Comparison of ENCODE assay signal across 25 mouse cellular contexts in genomic region chr7:142323396-142324117, GRCm38 (mm10). TPM values are rescaled to one million over a fixed set of nuclear protein-coding genes. Genes with fewer than 3 reads are reported as not detected.
DNase-seq lines count a peak whose midpoint lies in the region; ATAC-seq and TF ChIP-seq lines count a peak whose summit lies in the region.
"Had no signal": no experiment of that assay in that cellular context is flagged by ENCODE, and none has a peak within 500 bp of the region (broad histone marks: within the 10 kb centered on the region; RNA-seq: fewer than 3 reads in every experiment).

No protein-coding gene starts in this region.

- no peaks in the 10 kb centered on the region for H3K36me3 ChIP-seq in heart, postnatal 0 days (replicated peaks; ENCODE audit: control insufficient read depth, insufficient read depth, low read length)
- no peaks in the 10 kb centered on the region for H3K36me3 ChIP-seq in embryonic facial prominence, embryonic 10.5 days (replicated peaks)
- H3K36me3 ChIP-seq in limb, embryonic 10.5 days, result no peaks in the 10 kb centered on the region
- H3K36me3 ChIP-seq: kidney, embryonic 15.5 days; liver, embryonic 15.5 days; midbrain, embryonic 12.5 days; neural tube, embryonic 15.5 days had no signal

- H3K4me2 ChIP-seq in heart, postnatal 0 days (ENCODE audit: low read depth, low read length), result no peak overlapping the region
- H3K4me2 ChIP-seq: kidney, embryonic 15.5 days; liver, embryonic 15.5 days; midbrain, embryonic 12.5 days; neural tube, embryonic 15.5 days had no signal

- no peaks in the 10 kb centered on the region for H3K27me3 ChIP-seq in heart, postnatal 0 days (ENCODE audit: control insufficient read depth, insufficient read depth, low read length)
- H3K27me3 ChIP-seq in embryonic facial prominence, embryonic 10.5 days (replicated peaks; ENCODE audit: low read depth, poor library complexity, severe bottlenecking), result no peaks in the 10 kb centered on the region; the same call in 1 of the 2 replicates
- H3K27me3 ChIP-seq in limb, embryonic 10.5 days (ENCODE audit: low read depth, poor library complexity, severe bottlenecking), result no peaks in the 10 kb centered on the region
- no peaks in the 10 kb centered on the region for H3K27me3 ChIP-seq in cerebellum, adult 2 months (ENCODE audit: control insufficient read depth, insufficient read depth, low read length)
- H3K27me3 ChIP-seq: kidney, embryonic 15.5 days; liver, embryonic 15.5 days; midbrain, embryonic 12.5 days; neural tube, embryonic 15.5 days had no signal

- no peak for TF ChIP-seq POLR2A in cerebellum, adult 2 months (IDR thresholded peaks at IDR 0.05; ENCODE audit: borderline replicate concordance, insufficient read depth, low read length)

- peak overlapping the region; percentile 4; the same call in 1 of the 2 replicates for H3K27ac ChIP-seq in heart, postnatal 0 days (ENCODE audit: low read depth)
- H3K27ac ChIP-seq in embryonic facial prominence, embryonic 10.5 days (replicated peaks), result peak overlapping the region; percentile 80
- peak overlapping the region; percentile 62; the same call in 1 of the 2 replicates for H3K27ac ChIP-seq in limb, embryonic 10.5 days
- no peak overlapping the region for H3K27ac ChIP-seq in cerebellum, adult 2 months (ENCODE audit: insufficient read depth, low read length)
- H3K27ac ChIP-seq: kidney, embryonic 15.5 days; liver, embryonic 15.5 days; macrophage; midbrain, embryonic 12.5 days; neural tube, embryonic 15.5 days had no signal

- intact Hi-C loops in left cerebral cortex, postnatal 10 days (cut with DNase I), result no loop called here

- no peak overlapping the region for H3K4me3 ChIP-seq in heart, postnatal 0 days (ENCODE audit: low read depth, low read length)
- no peak overlapping the region for H3K4me3 ChIP-seq in embryonic facial prominence, embryonic 10.5 days
- H3K4me3 ChIP-seq in limb, embryonic 10.5 days, result no peak overlapping the region
- H3K4me3 ChIP-seq in cerebellum, adult 2 months (replicated peaks; ENCODE audit: insufficient read depth, low read depth, low read length), result no peak overlapping the region
- H3K4me3 ChIP-seq: kidney, embryonic 15.5 days; liver, embryonic 15.5 days; midbrain, embryonic 12.5 days; neural tube, embryonic 15.5 days had no signal

- no peak for TF ChIP-seq CTCF in heart, postnatal 0 days (IDR thresholded peaks at IDR 0.05; ENCODE audit: low read depth)
- TF ChIP-seq CTCF in cerebellum, adult 2 months (IDR thresholded peaks at IDR 0.05; ENCODE audit: borderline replicate concordance, insufficient read depth, low read depth, low read length), result no peak

- ATAC-seq in heart, postnatal 0 days (ENCODE audit: insufficient read depth, low read depth), result no peak

- H3K9me3 ChIP-seq in heart, postnatal 0 days (replicated peaks; ENCODE audit: control insufficient read depth, low read length), result no peaks in the 10 kb centered on the region
- H3K9me3 ChIP-seq in embryonic facial prominence, embryonic 10.5 days, result no peaks in the 10 kb centered on the region
- H3K9me3 ChIP-seq in limb, embryonic 10.5 days (replicated peaks), result no peaks in the 10 kb centered on the region
- H3K9me3 ChIP-seq: kidney, embryonic 15.5 days; liver, embryonic 15.5 days; midbrain, embryonic 12.5 days; neural tube, embryonic 15.5 days had no signal

- no peak for TF ChIP-seq EP300 in heart, postnatal 0 days (IDR thresholded peaks at IDR 0.05; ENCODE audit: low read depth)

- DNase-seq in heart, postnatal 0 days (ENCODE audit: low spot score), result no peak
- no peak for DNase-seq in heart, adult 18-20 months
- no peak for DNase-seq in embryonic facial prominence, embryonic 10.5 days (ENCODE audit: low spot score)
- no peak for DNase-seq in limb, embryonic 10.5 days (ENCODE audit: low spot score)
- DNase-seq in thymus, postnatal 0 days (ENCODE audit: low spot score), result peak; percentile 80
- DNase-seq in frontal cortex, postnatal 14 days (ENCODE audit: low spot score in 2 of 2), result no peak
- DNase-seq in cerebellum, adult 2 months, result no peak
- no peak for DNase-seq in left cerebral cortex, postnatal 10 days (ENCODE audit: extremely low spot score in 1 of 2, low spot score in 2 of 2)
- DNase-seq: adrenal gland, adult 8-10 months; B cell, adult 2 months; cerebellum, adult 11-12 months; cerebellum, postnatal 36 days; retina, postnatal 1 day; right cerebral cortex, postnatal 4 days had no signal

- H3K9ac ChIP-seq in heart, postnatal 0 days (replicated peaks; ENCODE audit: low read depth, low read length), result no peak overlapping the region
- H3K9ac ChIP-seq: kidney, embryonic 15.5 days; liver, embryonic 15.5 days; midbrain, embryonic 12.5 days; neural tube, embryonic 15.5 days had no signal

- 74% methylated on average over 12 of the region's 12 CpGs for WGBS in heart, postnatal 0 days
- 87% methylated on average over 12 of the region's 12 CpGs for WGBS in embryonic facial prominence, embryonic 10.5 days
- 80% methylated on average over 12 of the region's 12 CpGs for WGBS in limb, embryonic 10.5 days
- WGBS in cerebellum, adult 2 months, result 81% methylated on average over 12 of the region's 12 CpGs

- H3K4me1 ChIP-seq in heart, postnatal 0 days (ENCODE audit: control insufficient read depth, insufficient read depth), result no peaks in the 10 kb centered on the region
- peaks cover 48% of the 10 kb centered on the region for H3K4me1 ChIP-seq in embryonic facial prominence, embryonic 10.5 days
- peaks cover 46% of the 10 kb centered on the region for H3K4me1 ChIP-seq in limb, embryonic 10.5 days
- no peaks in the 10 kb centered on the region for H3K4me1 ChIP-seq in cerebellum, adult 2 months (ENCODE audit: control insufficient read depth, insufficient read depth, low read length)
- H3K4me1 ChIP-seq: liver, embryonic 15.5 days had no signal

RNA-seq across cellular contexts. Expression of gene Krtap5-4, which starts 20.2 kb away (rescaled TPM):
- total RNA-seq in heart, postnatal 0 days (2014; rRNA removed; ENCODE audit: low replicate concordance), result not detected in 2 replicates
- not detected in 2 replicates for polyA plus RNA-seq in heart, postnatal 0 days (2015; fragmentation: Nextera tagmentation; extraction: Ambion mirVana)
- total RNA-seq in heart, adult 18-20 months (2021), result not detected
- polyA plus RNA-seq in embryonic facial prominence, embryonic 10.5 days (2016; fragmentation: Nextera tagmentation; extraction: Ambion mirVana), result not detected in 2 replicates
- polyA plus RNA-seq in limb, embryonic 10.5 days (2016; fragmentation: Nextera tagmentation; extraction: Ambion mirVana), result not detected in 2 replicates
- not detected in 2 replicates for polyA plus RNA-seq in thymus, postnatal 0 days (2015; fragmentation: Nextera tagmentation; extraction: Ambion mirVana)
- not detected in 2 replicates for polyA plus RNA-seq in cerebellum, adult 2 months (2012; rRNA removed)
- total RNA-seq in left cerebral cortex, postnatal 10 days (2021), result not detected
- total RNA-seq: adrenal gland, adult 8-10 months; gastrocnemius, adult 8-10 months; heart, adult 8-10 months; hematopoietic stem cell, adult 5-6 weeks had no signal
- polyA plus RNA-seq: brain, embryonic 14.5 days; kidney, embryonic 15.5 days; limb, embryonic 11.5 days; liver, embryonic 15.5 days; macrophage; midbrain, embryonic 12.5 days; neural tube, embryonic 15.5 days had no signal

RNA-seq across cellular contexts. Expression of gene Krtap5-1, which starts 26.6 kb away (rescaled TPM):
- total RNA-seq in heart, postnatal 0 days (2014; rRNA removed; ENCODE audit: low replicate concordance), result not detected in 2 replicates
- not detected in 2 replicates for polyA plus RNA-seq in heart, postnatal 0 days (2015; fragmentation: Nextera tagmentation; extraction: Ambion mirVana)
- total RNA-seq in heart, adult 18-20 months (2021), result not detected
- polyA plus RNA-seq in embryonic facial prominence, embryonic 10.5 days (2016; fragmentation: Nextera tagmentation; extraction: Ambion mirVana), result not detected in 2 replicates
- not detected in 2 replicates for polyA plus RNA-seq in limb, embryonic 10.5 days (2016; fragmentation: Nextera tagmentation; extraction: Ambion mirVana)
- polyA plus RNA-seq in thymus, postnatal 0 days (2015; fragmentation: Nextera tagmentation; extraction: Ambion mirVana), result not detected in 2 replicates
- not detected in 2 replicates for polyA plus RNA-seq in cerebellum, adult 2 months (2012; rRNA removed)
- total RNA-seq in left cerebral cortex, postnatal 10 days (2021), result not detected
- total RNA-seq: adrenal gland, adult 8-10 months; gastrocnemius, adult 8-10 months; heart, adult 8-10 months; hematopoietic stem cell, adult 5-6 weeks had no signal
- polyA plus RNA-seq: brain, embryonic 14.5 days; embryonic facial prominence, embryonic 11.5 days; kidney, embryonic 15.5 days; limb, embryonic 11.5 days; liver, embryonic 15.5 days; macrophage; midbrain, embryonic 12.5 days; neural tube, embryonic 15.5 days had no signal

RNA-seq across cellular contexts. Expression of gene Gm4559, which starts 49.4 kb away (rescaled TPM):
- not detected in 2 replicates for total RNA-seq in heart, postnatal 0 days (2014; rRNA removed; ENCODE audit: low replicate concordance)
- polyA plus RNA-seq in heart, postnatal 0 days (2015; fragmentation: Nextera tagmentation; extraction: Ambion mirVana), result not detected in 2 replicates
- not detected for total RNA-seq in heart, adult 18-20 months (2021)
- not detected in 2 replicates for polyA plus RNA-seq in embryonic facial prominence, embryonic 10.5 days (2016; fragmentation: Nextera tagmentation; extraction: Ambion mirVana)
- polyA plus RNA-seq in limb, embryonic 10.5 days (2016; fragmentation: Nextera tagmentation; extraction: Ambion mirVana), result not detected in 2 replicates
- not detected in 2 replicates for polyA plus RNA-seq in thymus, postnatal 0 days (2015; fragmentation: Nextera tagmentation; extraction: Ambion mirVana)
- not detected in 2 replicates for polyA plus RNA-seq in cerebellum, adult 2 months (2012; rRNA removed)
- total RNA-seq in left cerebral cortex, postnatal 10 days (2021), result not detected
- total RNA-seq: adrenal gland, adult 8-10 months; gastrocnemius, adult 8-10 months; heart, adult 8-10 months; hematopoietic stem cell, adult 5-6 weeks had no signal
- polyA plus RNA-seq: brain, embryonic 14.5 days; embryonic facial prominence, embryonic 11.5 days; kidney, embryonic 15.5 days; limb, embryonic 11.5 days; liver, embryonic 15.5 days; macrophage; midbrain, embryonic 12.5 days; neural tube, embryonic 15.5 days had no signal

RNA-seq across cellular contexts. Expression of gene Ifitm10, which starts 50.0 kb away (rescaled TPM):
- total RNA-seq in heart, postnatal 0 days (2014; rRNA removed; ENCODE audit: low replicate concordance), result 0.62 and 4.0 TPM in 2 replicates
- polyA plus RNA-seq in heart, postnatal 0 days (2015; fragmentation: Nextera tagmentation; extraction: Ambion mirVana), result 3.4 and 3.9 TPM in 2 replicates
- 1 to 10 TPM; 2.0 to 2.2 TPM for total RNA-seq in heart, adult 18-20 months (2021)
- 2.2 and 3.0 TPM in 2 replicates for polyA plus RNA-seq in embryonic facial prominence, embryonic 10.5 days (2016; fragmentation: Nextera tagmentation; extraction: Ambion mirVana)
- polyA plus RNA-seq in limb, embryonic 10.5 days (2016; fragmentation: Nextera tagmentation; extraction: Ambion mirVana), result 0.53 and 0.73 TPM in 2 replicates
- polyA plus RNA-seq in thymus, postnatal 0 days (2015; fragmentation: Nextera tagmentation; extraction: Ambion mirVana), result 8.5 and 10.6 TPM in 2 replicates
- polyA plus RNA-seq in cerebellum, adult 2 months (2012; rRNA removed), result 175 and 183 TPM in 2 replicates
- 10 to 100 TPM; 15.3 to 15.8 TPM for total RNA-seq in left cerebral cortex, postnatal 10 days (2021)
- total RNA-seq: hematopoietic stem cell, adult 5-6 weeks had no signal
- polyA plus RNA-seq: macrophage had no signal

RNA-seq across cellular contexts. Expression of gene Gm49369, which starts 58.9 kb away (rescaled TPM):
- total RNA-seq in heart, postnatal 0 days (2014; rRNA removed; ENCODE audit: low replicate concordance), result not detected in 2 replicates
- polyA plus RNA-seq in heart, postnatal 0 days (2015; fragmentation: Nextera tagmentation; extraction: Ambion mirVana), result 0.85 TPM in 1 of 2 replicates, not detected in the other
- total RNA-seq in heart, adult 18-20 months (2021), result 1 to 10 TPM; 2.1 to 2.2 TPM
- not detected in 2 replicates for polyA plus RNA-seq in embryonic facial prominence, embryonic 10.5 days (2016; fragmentation: Nextera tagmentation; extraction: Ambion mirVana)
- polyA plus RNA-seq in limb, embryonic 10.5 days (2016; fragmentation: Nextera tagmentation; extraction: Ambion mirVana), result 0.63 and 1.1 TPM in 2 replicates
- polyA plus RNA-seq in thymus, postnatal 0 days (2015; fragmentation: Nextera tagmentation; extraction: Ambion mirVana), result 5.1 TPM in 1 of 2 replicates, not detected in the other
- polyA plus RNA-seq in cerebellum, adult 2 months (2012; rRNA removed), result 1.00 and 1.0 TPM in 2 replicates
- 1 to 10 TPM in 1 of 2 experiments, not detected in 1; 1.9 TPM for total RNA-seq in left cerebral cortex, postnatal 10 days (2021)
- polyA plus RNA-seq: embryonic facial prominence, embryonic 11.5 days; midbrain, embryonic 12.5 days; neural tube, embryonic 15.5 days had no signal
